Mouse (Mus musculus) layer of hippocampus, postnatal 14 days (tissue): ENCODE measurements at regions not wholly inside any gene's neighbourhood (a gene's known extent, or its start where the extent isn't known, plus 50 kb on each side); places are given as distances from the start of the nearest gene placed in this dataset.
"Not testable (repeated sequence)": the region's sequence is repeated elsewhere in the genome, so short reads cannot be mapped to it uniquely, and the experiment has no call there.

Experiments used
- DNase-seq, 2 experiments: peaks; one replicate each; pipeline ENCODE4 v3.0.0; 2021 to 2022; ENCODE audit warnings: low spot score in 2 of 2, mixed read lengths in 1 of 2

- not testable (repeated sequence) for DNase-seq
These were observed 543.6 kb downstream of the Slitrk5 start for GRCm38 (mm10) chr14:112218476-112218875.

- DNase-seq = peak in 1 of 2 experiments; percentile 13
These were observed 555.6 kb downstream of the Slitrk5 start for GRCm38 (mm10) chr14:112230461-112230860.

GRCm38 (mm10) chr14:112239529-112239928 is 564.6 kb downstream of the Slitrk5 start:
- no peak for DNase-seq

- DNase-seq = no peak
These were observed 573.3 kb downstream of the Slitrk5 start for GRCm38 (mm10) chr14:112248165-112248564.

GRCm38 (mm10) chr14:112298002-112298777 is 623.3 kb downstream of the Slitrk5 start:
- DNase-seq = no peak

GRCm38 (mm10) chr14:112325602-112326001 is 650.7 kb downstream of the Slitrk5 start:
- no peak for DNase-seq
